Mouse (Mus musculus) gastrocnemius, postnatal 36 days (tissue): Measurements from ENCODE around the gene Scpep1. TPM values are rescaled to one million over a fixed set of nuclear protein-coding genes. Genes with fewer than 3 reads are reported as not detected.
"Not testable (repeated sequence)": the region's sequence is repeated elsewhere in the genome, so short reads cannot be mapped to it uniquely, and the experiment has no call there.

ENCODE experiments used
- DNase-seq, 2 experiments: peaks; one replicate each; pipeline ENCODE4 v3.0.0; 2022
- intact Hi-C: fragments of 180-260 bp; cut with DNase I; formaldehyde crosslinking; loops from one replicate; pipeline ENCODE4 v1.15.1; 2025
- long read RNA-seq, 2 experiments: library from polyadenylated mRNA; stranded (forward); transcript quantifications; one replicate each; pipeline ENCODE4 v2.0.0; 2021
- total RNA-seq, 2 experiments: library from RNA; stranded (reverse); gene quantifications; 2 replicates each; pipeline ENCODE4 v1.2.3; 2021

The Scpep1 gene
- 1 to 10 TPM; 8.4 to 9.0 TPM for total RNA-seq
- long read RNA-seq, experiment 1, transcript Scpep1-201 (13 exons, 2,097 nt), result major isoform, 9 of 10 reads
- long read RNA-seq, experiment 1, partial matches to known transcripts, result 1 of 10 reads
- long read RNA-seq, experiment 1, other reads (novel, unspliced or antisense), result 0 of 10 reads
- long read RNA-seq, experiment 2, transcript Scpep1-201 (13 exons, 2,097 nt), result major isoform, 7 of 9 reads
- long read RNA-seq, experiment 2, partial matches to known transcripts, result 2 of 9 reads
- long read RNA-seq, experiment 2, other reads (novel, unspliced or antisense), result 0 of 9 reads

DNA sequence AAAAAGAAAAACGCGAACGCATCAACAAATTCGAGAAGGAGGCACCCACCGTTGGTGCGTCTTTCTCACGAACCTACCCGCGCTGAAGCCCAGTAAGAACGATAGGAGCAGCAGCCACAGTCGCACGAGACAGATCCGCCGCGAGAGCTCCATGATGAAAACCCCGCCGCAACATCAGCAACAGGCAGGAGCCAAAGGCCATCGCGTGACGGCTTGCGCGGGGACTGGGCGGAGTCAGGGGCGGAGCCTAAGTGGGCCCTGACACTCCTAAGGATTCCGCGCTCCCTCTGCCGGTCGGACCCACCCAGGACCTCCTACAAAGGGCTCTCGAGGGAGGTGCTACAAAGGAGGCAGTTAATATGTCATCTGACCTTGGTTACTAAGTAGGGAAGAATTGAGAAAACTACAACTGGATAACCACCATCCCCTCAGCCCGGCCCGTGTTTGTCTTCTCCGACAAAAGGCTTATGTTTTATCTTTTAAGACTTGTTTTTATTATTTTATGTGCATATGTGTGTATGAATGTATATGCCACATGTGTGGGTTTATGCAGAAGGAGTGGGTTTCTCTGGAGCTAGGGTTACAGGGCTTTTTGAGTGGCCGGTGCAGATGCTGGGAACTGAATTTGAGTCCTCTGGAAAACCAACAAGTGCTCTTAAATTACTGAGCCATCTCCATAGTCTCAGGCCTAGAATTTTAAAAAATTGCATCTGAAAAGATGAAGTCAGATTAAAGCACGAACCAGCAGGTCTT is at the start of gene Scpep1:
Gene Scpep1 (minus strand): TSS at position 249 of the 753 bp plus-strand sequence.
- DNase-seq, result peak; percentile 96 to 97
- intact Hi-C loops, result loop anchor here (5.0 kb wide), 1 partner anchor 48 kb away; no protein-coding TSS in a partner anchor

DNA sequence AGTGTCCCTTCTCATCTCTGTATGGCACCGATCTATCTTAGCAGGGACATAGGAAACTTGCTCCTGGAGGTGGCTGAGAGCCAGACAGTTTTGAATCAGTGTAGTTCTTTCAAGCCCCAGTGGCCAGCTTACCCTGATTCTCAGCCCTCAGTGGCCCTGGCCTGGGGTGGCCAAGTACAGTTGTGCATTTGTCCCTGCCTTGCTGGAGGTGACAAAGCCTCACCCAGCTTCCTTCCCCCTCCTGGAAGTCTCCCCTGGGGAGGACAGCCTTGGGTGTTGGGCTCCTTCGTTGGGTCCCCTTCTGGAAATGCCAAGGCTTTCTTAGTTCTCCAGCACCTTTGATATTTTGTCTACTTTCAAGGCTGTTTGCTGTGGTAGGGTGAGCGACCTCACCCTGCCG is 48.5 kb upstream of the Scpep1 start:
- intact Hi-C loops, result no loop called here
- DNase-seq, result no peak

DNA sequence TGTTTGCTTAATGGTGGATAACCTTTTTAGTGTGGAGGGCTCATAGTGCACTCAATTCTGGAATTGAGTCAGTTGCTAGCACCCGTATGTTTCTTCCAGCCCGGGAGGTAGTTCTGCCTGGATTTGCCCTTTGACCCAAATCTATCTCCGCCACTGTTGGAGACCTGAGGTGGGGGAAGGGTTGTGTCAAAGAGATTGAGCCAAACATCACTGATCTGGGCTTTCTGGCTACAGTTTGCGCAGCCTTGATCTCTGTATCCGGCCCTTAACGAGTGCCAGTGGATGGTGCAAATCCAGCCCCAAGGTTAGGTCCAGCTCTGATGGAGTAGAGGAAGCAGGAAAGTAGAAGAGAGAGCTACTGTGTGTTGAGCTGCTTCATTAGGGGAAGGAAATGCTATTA is 47.8 kb upstream of the Scpep1 start:
- intact Hi-C loops, result no loop called here

GRCm38 (mm10) chr11:89002621-89003020 is 47.4 kb upstream of the Scpep1 start:
- no peak for DNase-seq
- intact Hi-C loops, result no loop called here

More for the DNA sequence above, 47.8 kb upstream of the Scpep1 start:
- no peak for DNase-seq

GRCm38 (mm10) chr11:89002068-89002467 is 46.8 kb upstream of the Scpep1 start:
- intact Hi-C loops, result no loop called here
- DNase-seq, result no peak

DNA sequence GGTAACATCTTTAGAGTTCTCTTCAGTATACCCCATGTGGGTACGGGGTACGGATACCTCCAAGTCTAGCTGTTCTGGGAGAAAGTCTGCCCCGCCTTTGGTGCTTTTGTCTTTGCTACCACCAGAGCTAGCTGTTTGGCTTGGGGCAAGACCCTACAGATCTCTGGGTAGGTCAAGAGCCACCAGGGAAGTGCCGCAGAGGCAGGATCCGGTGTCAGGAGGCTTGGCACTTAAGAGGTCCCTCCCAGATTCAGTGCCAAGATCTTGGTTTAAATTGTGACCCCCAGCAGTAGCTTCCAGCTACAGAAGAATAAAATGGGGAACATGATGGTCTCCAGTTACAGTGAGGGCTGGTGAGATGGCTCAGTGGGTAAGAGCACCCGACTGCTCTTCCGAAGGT is 46.3 kb upstream of the Scpep1 start:
- intact Hi-C loops, result no loop called here

GRCm38 (mm10) chr11:89000527-89000819 is 45.2 kb upstream of the Scpep1 start:
- intact Hi-C loops, result no loop called here
- no peak for DNase-seq

More for the DNA sequence above, 46.3 kb upstream of the Scpep1 start:
- no peak for DNase-seq

- DNase-seq, result no peak
Observed at GRCm38 (mm10) chr11:88999723-89000526, 44.7 kb upstream of the Scpep1 start.

GRCm38 (mm10) chr11:88998974-88999722 is 43.9 kb upstream of the Scpep1 start, which contains the start of gene Trim25:
Trim25 (plus strand) TSS chr11:88999376.
- peak; percentile 91 for DNase-seq
- intact Hi-C loops, result no loop called here

More at GRCm38 (mm10) chr11:88999723-89000526, 44.7 kb upstream of the Scpep1 start:
- intact Hi-C loops, result no loop called here

GRCm38 (mm10) chr11:88998406-88998805 is 43.1 kb upstream of the Scpep1 start:
- intact Hi-C loops, result no loop called here
- DNase-seq, result no peak

DNA sequence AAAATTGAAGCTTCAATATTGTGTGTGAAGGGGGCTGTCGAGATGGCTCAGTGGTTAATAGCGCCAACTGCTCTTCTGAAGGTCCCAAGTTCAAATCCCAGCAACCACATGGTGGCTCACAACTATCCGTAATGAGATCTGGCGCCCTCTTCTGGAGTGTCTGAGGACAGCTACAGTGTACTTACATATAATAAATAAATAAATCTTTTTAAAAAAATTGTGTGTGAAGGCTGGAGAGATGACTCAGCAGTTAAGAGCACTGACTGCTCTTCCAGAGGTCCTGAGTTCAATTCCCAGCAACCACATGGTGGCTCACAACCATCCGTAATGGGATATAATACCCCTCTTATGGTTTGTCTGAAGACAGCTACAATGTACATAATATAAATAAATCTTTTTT is 42.1 kb upstream of the Scpep1 start:
- intact Hi-C loops, DNase-seq: not testable (repeated sequence)

- no peak for DNase-seq
- intact Hi-C loops, result no loop called here
Observed at GRCm38 (mm10) chr11:88996427-88996826, 41.2 kb upstream of the Scpep1 start.

DNA sequence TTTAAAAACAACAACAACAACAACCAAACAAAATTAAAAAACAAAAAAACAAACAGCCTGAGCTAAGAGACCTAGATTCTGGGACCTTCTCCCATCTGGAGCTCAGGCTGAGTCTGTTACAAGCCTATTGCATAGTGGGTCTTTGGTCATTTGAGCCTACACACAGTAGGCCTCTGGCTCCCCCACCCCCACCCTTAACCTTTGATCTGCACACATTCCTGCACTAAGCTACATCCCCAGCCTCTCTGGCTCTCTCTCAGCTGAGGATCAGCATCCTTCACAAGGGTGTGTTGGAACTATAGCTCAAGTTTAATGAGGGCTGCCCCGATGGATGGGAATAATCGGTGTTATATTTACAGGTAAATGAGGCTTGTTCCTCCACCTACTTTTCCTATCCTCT is 40.4 kb upstream of the Scpep1 start:
- no peak for DNase-seq
- intact Hi-C loops, result no loop called here

- intact Hi-C loops, result no loop called here
Observed at GRCm38 (mm10) chr11:88994492-88994891, 39.2 kb upstream of the Scpep1 start.

GRCm38 (mm10) chr11:88993625-88994024 is 38.4 kb upstream of the Scpep1 start:
- DNase-seq, result peak in 1 of 2 experiments; percentile 34
- intact Hi-C loops, result loop anchor here (2.0 kb wide), 1 partner anchor 45 kb away; no protein-coding TSS in a partner anchor

More at GRCm38 (mm10) chr11:88994492-88994891, 39.2 kb upstream of the Scpep1 start:
- no peak for DNase-seq

DNA sequence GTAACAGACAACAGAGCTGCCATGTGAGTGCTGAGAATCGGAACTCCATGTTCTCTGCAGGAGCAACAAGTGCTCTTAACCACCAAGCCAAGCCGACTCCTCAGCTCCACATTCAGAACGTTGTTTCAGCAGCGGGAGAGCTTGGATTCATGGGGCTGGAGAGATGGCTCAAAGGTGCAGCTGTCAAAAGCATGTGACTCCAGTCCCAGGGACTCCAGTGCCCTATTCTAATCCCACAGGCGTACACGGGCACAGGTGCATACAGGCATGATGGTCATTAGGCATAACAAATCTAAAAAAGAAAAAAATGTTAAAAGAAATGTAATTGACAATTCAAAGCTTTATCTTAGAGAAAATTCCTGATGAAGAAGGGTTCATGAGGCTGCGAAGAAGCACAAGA is 37.9 kb upstream of the Scpep1 start:
- DNase-seq, result no peak
- intact Hi-C loops, result loop anchor here (2.0 kb wide), 1 partner anchor 46 kb away; no protein-coding TSS in a partner anchor

DNA sequence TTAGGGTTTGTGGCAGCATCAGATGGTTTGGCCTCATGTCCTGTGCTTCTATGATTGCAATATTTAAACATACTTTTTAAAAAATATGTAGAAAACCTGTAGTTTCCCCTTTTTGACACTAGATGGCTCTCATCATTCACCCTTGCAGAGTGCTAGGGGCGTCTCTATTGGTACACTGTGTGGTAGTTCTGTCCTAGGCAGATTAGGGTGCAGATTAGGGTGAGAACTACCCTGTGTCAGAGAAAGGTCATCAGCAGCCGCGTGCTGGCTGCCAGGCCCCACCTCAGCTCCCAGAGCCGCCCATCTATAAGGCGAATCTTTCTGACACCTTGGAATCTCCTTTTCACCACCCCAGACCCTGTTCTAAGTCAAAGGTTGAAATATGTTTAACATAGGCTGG is 34.3 kb upstream of the Scpep1 start:
- intact Hi-C loops, result no loop called here
- DNase-seq, result no peak

- no peak for DNase-seq
- intact Hi-C loops, result no loop called here
Observed at GRCm38 (mm10) chr11:88988956-88989355, 33.7 kb upstream of the Scpep1 start.

- intact Hi-C loops, result no loop called here
- DNase-seq, result no peak
Observed at GRCm38 (mm10) chr11:88986616-88987015, 31.4 kb upstream of the Scpep1 start.

DNA sequence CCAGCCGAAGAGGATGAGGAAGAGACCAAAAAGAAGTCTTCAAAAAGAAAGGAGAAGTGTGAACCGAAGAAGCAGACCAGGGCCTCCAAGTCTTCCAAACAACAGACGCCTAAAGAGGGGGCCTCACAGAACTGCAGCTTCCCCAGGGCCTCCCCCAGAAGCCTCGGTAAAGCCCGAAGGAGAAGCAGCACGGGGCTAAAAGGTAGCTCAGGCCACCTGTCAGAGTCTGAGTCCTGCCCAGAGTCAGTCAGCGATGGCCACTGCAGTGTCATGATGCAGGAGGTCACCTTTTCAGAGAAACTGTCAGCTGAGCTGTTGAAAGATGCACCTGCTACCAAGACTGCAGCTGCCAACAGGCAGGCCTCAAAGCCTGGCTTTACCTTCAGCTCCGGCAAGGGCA is 26.1 kb upstream of the Scpep1 start:
- intact Hi-C loops, result no loop called here
- no peak for DNase-seq
